Mouse (Mus musculus) gastrocnemius, adult 2 months (tissue): Measurements from ENCODE around the gene Prss44. TPM values are rescaled to one million over a fixed set of nuclear protein-coding genes. Genes with fewer than 3 reads are reported as not detected.
A peak's percentile ranks its signal among the peaks of the same experiment; 100 is the strongest.

ENCODE experiments used
- DNase-seq: peaks from one replicate; pipeline ENCODE4 v3.0.0; 2022
- H3K27ac ChIP-seq: fragments of 200-600 bp; 2 replicates; pipeline ENCODE4 v1.8.1; 2022; ENCODE audit warnings: mild to moderate bottlenecking
- H3K4me3 ChIP-seq: fragments of 200-600 bp; 2 replicates; pipeline ENCODE4 v1.8.1; 2022; ENCODE audit warnings: mild to moderate bottlenecking, moderate library complexity
- CTCF ChIP-seq: fragments of 200-600 bp; IDR thresholded peaks from 2 replicates; pipeline ENCODE4 v1.8.1; 2022; ENCODE audit warnings: antibody characterized with exemption, mild to moderate bottlenecking, moderate library complexity
- intact Hi-C: fragments of 180-260 bp; cut with DNase I; formaldehyde crosslinking; loops from one replicate; pipeline ENCODE4 v1.15.1; 2025
- long read RNA-seq, 2 experiments: library from polyadenylated mRNA; stranded (forward); transcript quantifications; one replicate each; pipeline ENCODE4 v2.0.0; 2021
- total RNA-seq, 2 experiments: library from RNA; stranded (reverse); gene quantifications; 2 replicates each; pipeline ENCODE4 v1.2.3; 2021

The Prss44 gene
- not detected for total RNA-seq
- long read RNA-seq, experiment 1, result 0 reads
- long read RNA-seq, experiment 2, result 0 reads

DNA sequence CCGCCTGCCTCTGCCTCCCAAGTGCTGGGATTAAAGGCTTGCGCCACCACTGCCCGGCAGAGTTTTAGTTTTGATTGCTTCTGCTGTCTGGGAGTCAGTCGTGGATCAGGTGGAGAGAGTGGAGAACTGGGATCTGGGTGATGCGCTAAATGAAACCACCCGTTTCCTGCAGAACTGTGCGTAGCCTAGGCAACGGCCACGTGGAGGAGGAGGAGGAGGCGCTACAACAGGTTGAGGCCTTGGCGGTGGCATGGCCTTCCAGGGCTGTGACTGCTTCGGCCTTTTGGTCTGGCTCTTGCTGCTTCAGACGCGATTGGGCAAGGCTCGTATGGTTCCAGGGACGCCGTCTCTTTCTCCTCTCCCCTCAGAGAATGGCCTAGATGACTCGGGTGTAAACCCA, at the start of gene Prss44:
Gene Prss44, plus strand, starts transcription at position 206 of the 400 bp plus-strand sequence.
- no peak for TF ChIP-seq CTCF
- H3K4me3 ChIP-seq, result no peak within 1 kb of the TSS
- DNase-seq, result no peak
- intact Hi-C loops, result no loop called here
- no peak within 1 kb of the TSS for H3K27ac ChIP-seq

DNA sequence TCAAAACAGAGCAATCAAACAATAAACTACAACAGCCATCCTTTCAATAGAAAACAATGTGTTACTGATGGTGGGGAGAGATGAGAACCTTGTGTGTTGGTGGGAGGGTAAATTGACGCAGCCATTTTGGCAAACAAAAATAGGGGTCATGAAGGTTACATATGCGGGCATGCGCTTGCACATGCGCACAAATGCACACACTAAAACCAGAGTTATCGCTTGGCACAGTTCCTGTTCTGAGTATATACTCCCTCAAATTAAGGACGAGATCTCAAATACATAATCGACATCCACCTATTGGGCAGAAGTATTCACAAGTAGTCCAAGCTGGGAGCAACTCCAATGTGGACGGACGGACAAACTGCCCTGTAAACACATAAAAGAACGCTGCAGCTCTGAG, 41.5 kb upstream of the Prss44 start:
- Histone ChIP-seq H3K4me3 (no peak overlapping the region), H3K27ac (no peak overlapping the region)
- intact Hi-C loops, result no loop called here
- DNase-seq, result no peak
- TF ChIP-seq CTCF, result no peak

DNA sequence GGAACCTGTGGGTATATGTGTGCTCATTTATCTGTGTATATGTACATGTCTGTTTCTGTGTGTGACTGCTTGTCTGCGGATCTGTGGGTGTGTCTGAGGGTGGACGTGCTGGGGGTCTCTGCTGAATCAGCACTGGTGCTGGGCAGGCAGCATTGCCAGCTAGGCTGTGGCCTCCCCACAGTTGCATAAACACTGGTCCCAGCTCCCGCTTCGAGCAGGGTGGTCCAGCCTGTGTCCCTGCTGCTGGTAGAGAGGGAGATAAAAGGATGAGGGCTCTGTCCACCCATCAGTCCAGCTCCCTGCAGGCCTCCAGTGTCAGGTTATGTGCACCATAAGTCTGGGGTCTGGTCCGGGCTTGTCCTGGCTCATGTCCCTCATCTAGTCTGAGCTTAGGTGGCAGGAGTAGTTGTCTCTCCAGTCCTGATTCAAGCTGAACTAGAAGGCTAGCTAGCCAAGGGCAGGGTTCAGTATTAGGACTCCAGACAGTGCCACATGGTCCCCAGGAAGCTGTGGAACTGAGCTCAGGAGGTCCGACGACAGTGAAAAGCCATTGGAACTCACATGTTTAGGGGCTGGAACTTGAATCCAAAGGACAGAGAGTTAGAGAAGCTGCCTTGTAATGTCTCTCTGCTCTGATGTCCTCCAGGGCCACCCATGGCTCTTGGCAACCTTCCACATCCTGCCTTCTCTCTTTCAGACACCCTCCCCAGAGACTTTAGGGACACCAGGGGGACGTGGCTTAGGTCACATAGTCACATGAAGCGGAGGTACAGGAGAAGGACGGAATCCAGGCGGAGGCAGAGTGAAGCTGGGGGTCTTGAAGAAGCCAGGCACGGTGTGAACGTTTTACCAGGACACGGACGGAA, 39.2 kb upstream of the Prss44 start:
- no peak overlapping the region for H3K27ac ChIP-seq
- TF ChIP-seq CTCF, result no peak
- no peak overlapping the region for H3K4me3 ChIP-seq
- intact Hi-C loops, result no loop called here
- DNase-seq, result no peak

DNA sequence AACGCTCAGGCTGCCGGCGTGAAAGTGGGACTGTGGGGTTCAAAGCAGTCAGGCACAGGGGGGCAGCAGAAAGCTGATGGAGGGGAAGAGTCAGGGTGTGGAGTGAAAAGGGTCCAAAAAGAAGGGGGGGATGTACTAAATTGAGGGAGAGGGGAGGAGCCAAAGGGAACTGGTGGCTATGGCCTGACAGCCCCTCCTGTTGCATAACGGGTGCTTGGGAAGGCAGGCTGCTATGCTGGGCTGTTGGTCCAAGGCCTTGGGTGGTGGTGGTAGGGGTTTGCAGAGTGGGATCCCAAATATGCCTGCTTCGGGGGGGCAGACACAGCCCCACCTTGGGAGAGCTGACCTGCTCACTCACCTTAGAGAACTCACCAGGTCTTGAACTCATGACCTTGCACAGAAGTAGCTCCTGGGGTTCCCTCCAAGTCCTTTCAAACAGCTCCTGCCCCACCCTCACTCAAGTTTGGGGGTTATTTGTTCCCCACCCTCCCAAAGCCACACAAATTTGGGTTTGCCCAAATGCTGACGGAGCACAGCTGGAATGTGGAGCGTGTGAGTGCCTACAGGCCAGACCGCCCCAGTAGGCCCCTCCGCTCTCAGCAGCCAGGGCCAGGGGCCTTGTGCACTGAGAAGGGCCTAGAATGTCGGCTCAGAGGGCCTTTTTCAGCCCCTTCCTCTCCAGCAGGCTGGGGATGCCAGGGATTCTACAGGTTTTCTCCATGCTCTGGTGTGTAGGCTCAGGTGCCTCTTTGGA, 38.3 kb upstream of the Prss44 start:
- H3K27ac ChIP-seq, result no peak overlapping the region
- TF ChIP-seq CTCF, result no peak
- no peak for DNase-seq
- H3K4me3 ChIP-seq, result no peak overlapping the region
- intact Hi-C loops, result no loop called here

DNA sequence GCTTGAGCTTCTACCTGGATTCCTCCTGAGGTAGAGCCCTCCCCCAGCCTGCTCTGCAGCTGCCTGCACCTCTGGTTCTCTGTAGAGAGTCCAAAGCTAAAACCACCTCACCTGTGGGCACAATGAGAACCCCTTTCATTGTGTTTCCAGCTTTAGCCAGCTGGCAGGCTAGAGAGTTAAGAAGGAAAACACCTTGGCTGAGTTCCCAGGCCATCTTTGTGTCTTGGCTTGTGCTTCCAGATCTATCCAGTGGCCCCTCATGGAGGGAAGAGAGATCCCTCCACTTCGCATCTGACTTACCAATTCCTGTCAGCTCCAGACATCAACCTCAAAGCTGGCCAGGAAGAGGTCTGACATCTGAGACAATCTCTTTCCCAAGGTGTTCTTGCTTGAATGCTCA, 35.7 kb upstream of the Prss44 start:
- H3K4me3 ChIP-seq, result no peak overlapping the region
- intact Hi-C loops, result no loop called here
- no peak overlapping the region for H3K27ac ChIP-seq
- no peak for TF ChIP-seq CTCF
- DNase-seq, result no peak

DNA sequence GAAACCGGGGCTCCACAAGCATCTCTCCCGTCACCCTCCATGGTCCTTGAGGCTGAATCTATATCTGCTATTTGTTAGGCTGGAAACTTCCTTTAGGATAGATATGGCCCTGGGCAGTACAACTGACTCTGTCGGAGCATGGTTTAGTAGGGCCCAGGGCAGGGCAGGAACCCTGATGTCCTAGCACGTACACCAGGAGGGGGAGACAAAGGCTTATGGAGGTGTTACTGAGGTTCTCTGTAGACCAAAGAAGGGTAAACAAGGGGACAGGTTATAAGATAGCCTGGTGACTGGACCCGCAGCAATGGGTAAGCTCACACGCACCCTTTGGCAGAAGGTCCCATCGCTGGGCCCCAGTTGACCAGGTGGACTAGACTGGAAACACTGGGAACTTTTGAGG, 35.2 kb upstream of the Prss44 start:
- H3K27ac ChIP-seq, result no peak overlapping the region
- H3K4me3 ChIP-seq, result no peak overlapping the region
- 0 out of 2 replicates have a peak, but pooled peaks have one; percentile 2 for TF ChIP-seq CTCF
- intact Hi-C loops, result no loop called here
- no peak for DNase-seq

DNA sequence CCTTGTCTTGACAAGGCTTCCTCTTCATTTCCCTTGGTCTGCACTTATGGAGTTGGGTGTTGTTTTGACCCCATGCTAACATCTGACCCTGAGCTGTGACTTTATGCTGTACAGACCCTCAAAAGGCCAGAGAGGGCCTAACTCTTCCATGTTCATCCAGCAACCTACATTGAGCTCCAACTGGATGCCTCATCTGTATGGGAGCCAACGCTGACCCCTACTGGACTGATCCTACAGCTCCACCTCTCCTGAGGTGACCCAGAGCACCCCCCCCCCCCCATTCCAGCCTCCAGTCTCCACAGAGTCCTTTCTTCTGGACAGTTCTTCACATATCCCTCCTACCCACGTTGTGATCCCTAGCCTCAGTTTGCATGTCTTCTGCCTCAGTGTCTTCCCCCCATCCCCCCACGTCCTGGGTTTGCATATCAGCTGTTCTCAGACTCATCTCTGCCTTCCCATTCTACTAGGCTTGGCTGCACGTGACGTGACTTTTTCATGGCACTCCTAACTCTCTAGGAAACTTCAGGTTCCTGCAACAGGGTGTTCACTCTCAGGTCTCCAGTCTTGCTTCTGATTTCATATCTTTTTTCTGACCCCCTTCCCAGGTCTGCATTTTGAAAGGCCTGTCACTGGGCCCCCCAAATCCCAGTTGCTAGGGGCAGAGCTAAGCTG, 34.4 kb upstream of the Prss44 start:
- H3K4me3 ChIP-seq, result no peak overlapping the region
- DNase-seq, result no peak
- intact Hi-C loops, result no loop called here
- H3K27ac ChIP-seq, result no peak overlapping the region
- TF ChIP-seq CTCF, result peak; percentile 26; the same call in 1 of the 2 replicates

DNA sequence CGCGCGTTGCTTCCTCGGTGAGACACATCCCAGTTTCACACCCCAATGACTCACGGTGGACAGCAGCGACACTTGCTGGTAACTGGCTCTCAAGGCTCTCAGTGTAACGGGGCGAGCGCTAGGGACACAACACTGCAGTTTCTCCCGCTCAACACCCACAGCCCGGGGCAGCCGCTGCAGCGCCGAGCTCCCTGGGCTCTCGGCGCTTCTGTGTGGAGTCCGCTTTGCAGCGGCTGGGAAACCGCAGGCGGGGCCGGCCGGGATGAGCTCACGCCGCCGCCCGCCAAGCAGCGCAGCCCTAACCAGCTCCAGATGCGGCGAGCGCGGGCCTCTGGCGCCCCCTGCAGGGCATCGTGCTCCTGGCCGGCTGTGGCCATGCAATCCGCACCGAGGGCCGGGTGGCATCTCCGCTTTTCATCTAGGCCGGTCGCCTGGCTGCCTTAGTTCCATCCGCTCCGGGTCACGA, 32.5 kb upstream of the Prss44 start:
- DNase-seq, result peak; percentile 97
- TF ChIP-seq CTCF, result peak; percentile 88
- intact Hi-C loops, result loop anchor here (1.0 to 5.0 kb wide), 4 partner anchors 65 to 370 kb away; no protein-coding TSS in a partner anchor
- Histone ChIP-seq H3K27ac (peak overlapping the region; percentile 81), H3K4me3 (peak overlapping the region; percentile 79)

DNA sequence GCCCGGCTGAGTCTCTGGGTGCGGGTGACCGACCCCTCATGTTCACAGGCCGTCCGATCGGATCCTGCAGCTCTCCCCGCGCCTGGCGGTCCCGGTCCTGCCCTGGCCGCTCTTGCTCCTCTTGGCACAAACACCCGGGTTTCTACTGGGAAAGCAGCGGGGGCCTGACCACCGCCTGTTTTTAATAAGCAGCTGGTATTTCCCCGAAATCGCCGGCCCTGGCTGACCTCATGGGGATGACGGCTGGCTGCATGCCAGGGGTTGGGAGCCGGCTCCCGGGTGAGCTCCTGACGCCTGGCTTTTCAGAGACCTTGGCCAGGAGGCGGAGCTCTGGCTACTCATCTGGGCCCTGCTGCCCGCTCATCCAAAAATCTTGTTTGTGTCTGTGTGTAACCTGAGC, 32.1 kb upstream of the Prss44 start:
- Histone ChIP-seq H3K27ac (peak overlapping the region; percentile 81), H3K4me3 (peak overlapping the region; percentile 79)
- no peak for TF ChIP-seq CTCF
- peak; percentile 95 for DNase-seq
- intact Hi-C loops, result loop anchor here (1.0 to 5.0 kb wide), 6 partner anchors 53 to 370 kb away; no protein-coding TSS in a partner anchor

DNA sequence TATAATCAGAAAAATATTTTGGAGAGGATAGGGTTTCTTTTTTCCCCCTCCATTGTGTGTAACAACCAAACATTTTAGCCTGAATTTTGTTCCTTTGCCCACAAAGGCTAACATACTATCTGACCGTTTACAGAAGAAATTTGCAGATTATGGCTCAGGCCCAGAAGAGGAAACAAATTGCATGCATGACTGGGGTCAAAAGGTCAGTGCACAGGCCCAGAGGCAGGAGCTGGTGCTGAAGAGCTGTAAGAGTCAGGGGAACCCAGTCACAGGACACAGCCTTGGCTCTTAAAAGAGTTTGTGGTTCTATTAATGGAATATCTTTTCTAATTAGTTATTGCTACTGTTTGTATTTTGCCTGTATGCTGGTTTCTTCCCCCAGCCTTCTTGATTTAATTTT, 30.2 kb upstream of the Prss44 start:
- no peak overlapping the region for H3K4me3 ChIP-seq
- intact Hi-C loops, result loop anchor here (2.0 to 5.0 kb wide), 2 partner anchors 55 to 151 kb away; no protein-coding TSS in a partner anchor
- no peak for TF ChIP-seq CTCF
- no peak overlapping the region for H3K27ac ChIP-seq
- no peak for DNase-seq

DNA sequence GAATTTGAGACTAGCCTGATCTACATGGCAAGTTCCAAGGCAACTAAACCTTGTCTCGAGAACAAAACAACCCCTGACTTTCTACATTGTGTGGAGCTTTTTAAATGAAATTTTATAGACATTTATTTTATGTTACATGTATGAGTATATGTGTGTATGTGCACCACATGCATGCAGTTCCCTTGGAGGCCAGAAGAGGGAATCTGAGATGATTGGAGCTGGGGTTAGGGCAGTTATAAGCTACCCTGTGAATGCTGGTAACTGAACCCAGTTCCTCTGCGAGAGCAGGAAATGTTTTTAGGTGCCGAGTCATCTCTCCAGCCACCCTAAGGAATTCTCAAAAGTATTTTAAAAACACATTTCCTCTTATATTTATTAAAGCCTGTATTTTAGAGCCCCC, 25.6 kb upstream of the Prss44 start:
- intact Hi-C loops, result no loop called here
- Histone ChIP-seq H3K27ac (no peak overlapping the region), H3K4me3 (no peak overlapping the region)
- DNase-seq, result no peak
- no peak for TF ChIP-seq CTCF

DNA sequence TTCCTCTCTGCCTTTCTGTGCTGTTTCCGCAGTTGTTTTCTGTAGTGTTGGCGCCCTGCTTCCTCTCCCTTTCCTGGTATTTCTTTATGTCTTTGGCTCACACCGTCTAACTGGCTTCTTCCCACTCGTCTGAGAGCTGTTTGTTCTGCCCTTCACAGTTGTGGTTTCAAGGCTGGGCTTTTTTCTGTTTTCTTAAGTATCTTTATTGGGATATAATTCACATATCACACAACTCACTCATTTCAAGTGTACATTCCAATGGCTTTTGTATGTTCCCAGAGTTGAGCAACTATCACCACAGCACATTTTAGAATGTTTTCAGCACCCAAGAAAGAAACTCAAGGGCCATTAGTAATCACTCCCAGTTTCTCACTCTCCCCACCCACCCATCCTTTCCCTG, 23.3 kb upstream of the Prss44 start:
- intact Hi-C loops, result no loop called here
- no peak for TF ChIP-seq CTCF
- H3K27ac ChIP-seq, result no peak overlapping the region
- no peak for DNase-seq
- H3K4me3 ChIP-seq, result no peak overlapping the region
